Mouse (Mus musculus) G1E (cell line): ENCODE measurements around the gene Zdhhc8. TPM values are rescaled to one million over a fixed set of nuclear protein-coding genes. Genes with fewer than 3 reads are reported as not detected.

Experiments
- ATAC-seq: 2 replicates; pipeline ENCODE4 v1.8.0; 2016; ENCODE audit warnings: mild to moderate bottlenecking; ENCODE audit not compliant: insufficient number of reproducible peaks, poor library complexity, low FRiP score, severe bottlenecking; ENCODE audit errors: extremely low read depth
- DNase-seq: peaks from one replicate; pipeline ENCODE4 v3.0.0; 2012; ENCODE audit warnings: low spot score
- H3K27me3 ChIP-seq: 2 replicates; pipeline ENCODE4 v1.6.1; 2012; ENCODE audit warnings: mild to moderate bottlenecking, low read length, inconsistent platforms; ENCODE audit not compliant: insufficient read depth
- H3K36me3 ChIP-seq: replicated peaks from 2 replicates; pipeline ENCODE3; 2012; ENCODE audit warnings: mild to moderate bottlenecking, inconsistent platforms
- H3K4me1 ChIP-seq: 2 replicates; pipeline ENCODE4 v1.6.1; 2012; ENCODE audit warnings: low read depth, low read length, inconsistent platforms, mixed read lengths; ENCODE audit not compliant: insufficient read depth
- H3K4me3 ChIP-seq: 2 replicates; pipeline ENCODE4 v1.5.1; 2012; ENCODE audit warnings: low read depth, mild to moderate bottlenecking, inconsistent platforms, low read length, moderate library complexity, mixed read lengths
- H3K9me3 ChIP-seq: replicated peaks from 2 replicates; pipeline ENCODE4 v1.6.1; 2012; ENCODE audit warnings: inconsistent platforms
- CTCF ChIP-seq: IDR thresholded peaks from 2 replicates; pipeline ENCODE4 v1.5.1; 2012; ENCODE audit warnings: low read depth, low read length, inconsistent platforms, mixed read lengths
- GATA1 ChIP-seq: IDR thresholded peaks from 2 replicates; pipeline ENCODE4 v1.6.1; 2012; ENCODE audit warnings: borderline replicate concordance, low read length, inconsistent platforms, mixed read lengths
- GATA2 ChIP-seq: IDR thresholded peaks from 2 replicates; pipeline ENCODE4 v1.6.1; 2012; ENCODE audit warnings: low read depth, low read length, inconsistent platforms, borderline replicate concordance
- POLR2AphosphoS5 ChIP-seq: IDR thresholded peaks from 2 replicates; pipeline ENCODE4 v1.6.1; 2012; ENCODE audit warnings: low read depth, low read length, inconsistent platforms; ENCODE audit not compliant: insufficient replicate concordance
- TAL1 ChIP-seq: conservative IDR thresholded peaks from 2 replicates; pipeline ENCODE4 v1.6.1; 2012; ENCODE audit warnings: low read depth, low read length, inconsistent platforms, mixed read lengths
- polyA plus RNA-seq: library from polyadenylated mRNA; stranded (reverse); fragments of >175 nt; gene quantifications from 2 replicates; pipeline ENCODE4 v1.2.3, GENCODE M21; 2012
- total RNA-seq, 2 experiments: library from RNA; stranded (forward) in 1 of 2; stranded (reverse) in 1 of 2; fragments of 200-1000 nt in 1 of 2; fragments of >200 nt in 1 of 2; fragmentation: Nextera tagmentation in 1 of 2; gene quantifications; 2 replicates each; pipeline ENCODE4 v1.2.3; 2014 to 2017

Zdhhc8 gene
- total and polyA plus RNA-seq, 3 experiments, result 0.45 to 4.7 (median 0.71) TPM

- H3K27me3 ChIP-seq, result no peaks in the 10 kb centered on the region
- H3K4me3 ChIP-seq, result no peak overlapping the region
- TF ChIP-seq POLR2AphosphoS5 (0 out of 2 replicates have a peak, but pooled peaks have one; percentile 7), TAL1 (no peak)
- ATAC-seq (no peak), DNase-seq (no peak)
- no peaks in the 10 kb centered on the region for H3K9me3 ChIP-seq
- peaks cover 81% of the 10 kb centered on the region for H3K36me3 ChIP-seq
- peaks cover 54% of the 10 kb centered on the region for H3K4me1 ChIP-seq
Observed at GRCm38 (mm10) chr16:18252736-18253135, 17.8 kb upstream of the Zdhhc8 start.

DNA sequence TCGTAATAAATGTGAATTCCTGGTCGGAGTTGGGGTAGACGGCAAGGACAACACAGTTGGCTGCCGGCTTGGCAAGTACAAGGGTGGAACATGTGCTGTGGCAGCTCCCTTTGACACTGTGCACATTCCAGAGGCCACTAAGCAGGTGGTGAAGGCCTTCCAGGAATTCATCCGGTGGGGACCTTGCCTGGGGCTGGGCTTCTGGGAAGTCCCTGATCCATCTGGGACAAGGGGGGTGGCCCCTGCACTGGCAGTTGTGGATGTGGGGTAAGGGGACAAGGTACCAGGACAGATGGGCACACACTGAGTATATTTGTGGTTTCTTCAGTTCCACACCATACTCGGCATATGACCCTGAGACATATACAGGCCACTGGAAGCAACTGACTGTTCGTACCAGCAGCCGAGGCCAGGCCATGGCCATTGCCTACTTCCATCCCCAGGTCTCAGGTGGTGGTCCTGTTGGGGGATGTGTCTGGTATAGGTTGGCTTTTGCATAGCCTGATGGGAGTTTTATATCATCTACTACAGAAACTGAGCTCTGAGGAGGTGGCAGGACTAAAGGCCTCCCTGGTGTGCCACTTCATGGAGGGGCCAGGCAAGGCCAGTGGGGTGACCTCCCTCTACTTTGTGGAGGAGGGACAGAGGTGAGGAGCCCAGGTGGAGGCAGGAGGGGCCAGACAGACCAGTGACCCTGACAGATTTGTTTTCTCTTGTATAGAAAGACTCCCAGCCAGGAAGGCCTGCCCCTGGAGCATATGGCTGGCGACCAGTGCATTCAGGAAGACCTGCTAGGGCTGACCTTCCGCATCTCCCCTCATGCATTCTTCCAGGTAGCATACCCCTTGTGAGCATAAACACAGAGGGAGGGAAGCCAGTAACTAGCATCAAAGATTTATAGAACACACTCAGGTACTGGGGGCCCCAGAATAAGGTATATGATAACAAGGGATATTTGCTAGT lies 16.2 kb upstream of the Zdhhc8 start:
- Histone ChIP-seq H3K4me3 (peak overlapping the region; percentile 95), H3K9me3 (no peaks in the 10 kb centered on the region), H3K36me3 (peaks cover 78% of the 10 kb centered on the region), H3K4me1 (peaks cover 63% of the 10 kb centered on the region), H3K27me3 (no peaks in the 10 kb centered on the region)
- DNase-seq, result no peak
- ATAC-seq, result no peak
- TF ChIP-seq CTCF, result no peak
- 0 out of 2 replicates have a peak, but pooled peaks have one; percentile 33 for TF ChIP-seq POLR2AphosphoS5

DNA sequence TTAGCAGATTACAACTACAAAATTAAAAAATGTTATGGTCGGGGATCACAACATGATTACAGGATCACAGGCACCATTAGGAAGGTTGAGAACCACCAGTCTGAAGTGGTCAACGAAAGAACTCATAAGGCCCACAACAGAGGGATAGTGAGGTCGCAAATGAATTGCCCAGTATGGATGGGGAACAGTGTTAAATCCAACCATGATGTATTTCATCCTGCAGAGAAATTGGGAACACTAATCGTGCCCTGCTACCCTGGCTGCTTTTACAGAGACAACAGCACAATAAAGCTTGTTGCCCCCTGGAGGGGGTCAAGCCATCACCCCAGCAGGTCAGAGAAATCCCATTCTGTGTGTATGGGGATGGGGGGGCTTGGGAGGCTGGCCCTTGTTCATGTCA lies 15.3 kb upstream of the Zdhhc8 start:
- Histone ChIP-seq H3K4me1 (peaks cover 68% of the 10 kb centered on the region), H3K9me3 (no peaks in the 10 kb centered on the region), H3K36me3 (peaks cover 78% of the 10 kb centered on the region), H3K27me3 (no peaks in the 10 kb centered on the region), H3K4me3 (peak overlapping the region; percentile 95)
- TF ChIP-seq TAL1 (no peak), GATA1 (no peak), GATA2 (no peak), CTCF (no peak), POLR2AphosphoS5 (no peak; the same call in 1 of the 2 replicates)
- no peak for DNase-seq
- ATAC-seq, result no peak

GRCm38 (mm10) chr16:18249364-18249967 lies 14.5 kb upstream of the Zdhhc8 start:
- Histone ChIP-seq H3K9me3 (no peaks in the 10 kb centered on the region), H3K4me3 (peak overlapping the region; percentile 95), H3K4me1 (peaks cover 76% of the 10 kb centered on the region), H3K27me3 (no peaks in the 10 kb centered on the region), H3K36me3 (peaks cover 81% of the 10 kb centered on the region)
- DNase-seq (peak; percentile 81), ATAC-seq (peak; percentile 42; the same call in 1 of the 2 replicates)
- TF ChIP-seq CTCF (no peak), TAL1 (no peak), GATA1 (no peak), GATA2 (no peak), POLR2AphosphoS5 (no peak)

GRCm38 (mm10) chr16:18248433-18249363 lies 13.8 kb upstream of the Zdhhc8 start, which contains the start of the genes Trmt2a and Ranbp1:
Gene Trmt2a, plus strand, starts transcription at chr16:18248679.
Gene Ranbp1, minus strand, starts transcription at chr16:18248732.
- Histone ChIP-seq H3K36me3 (peaks cover 81% of the 10 kb centered on the region), H3K4me1 (peaks cover 70% of the 10 kb centered on the region), H3K27me3 (no peaks in the 10 kb centered on the region), H3K4me3 (peak within 1 kb of the TSS; percentile 95), H3K9me3 (no peaks in the 10 kb centered on the region)
- DNase-seq (peak; percentile 93), ATAC-seq (peak; percentile 78)
- TF ChIP-seq GATA1 (no peak), CTCF (no peak), TAL1 (no peak), POLR2AphosphoS5 (no peak), GATA2 (no peak)
